Mouse (Mus musculus) left cerebral cortex, postnatal 14 days (tissue): Measurements from ENCODE around the gene Dst. TPM values are rescaled to one million over a fixed set of nuclear protein-coding genes. Genes with fewer than 3 reads are reported as not detected.

Source experiments
- DNase-seq, 2 experiments: peaks; one replicate each; pipeline ENCODE4 v3.0.0; 2021 to 2022; ENCODE audit warnings: low spot score in 2 of 2, mixed read lengths in 1 of 2
- intact Hi-C: fragments of 180-260 bp; cut with DNase I; formaldehyde crosslinking; loops from one replicate; pipeline ENCODE4 v1.15.1; 2025
- total RNA-seq, 2 experiments: library from RNA; stranded (reverse); gene quantifications; 2 replicates each; pipeline ENCODE4 v1.2.3; 2021

The Dst gene
- total RNA-seq, 2 experiments from 2014 or later, result 240 to 256 TPM

DNA sequence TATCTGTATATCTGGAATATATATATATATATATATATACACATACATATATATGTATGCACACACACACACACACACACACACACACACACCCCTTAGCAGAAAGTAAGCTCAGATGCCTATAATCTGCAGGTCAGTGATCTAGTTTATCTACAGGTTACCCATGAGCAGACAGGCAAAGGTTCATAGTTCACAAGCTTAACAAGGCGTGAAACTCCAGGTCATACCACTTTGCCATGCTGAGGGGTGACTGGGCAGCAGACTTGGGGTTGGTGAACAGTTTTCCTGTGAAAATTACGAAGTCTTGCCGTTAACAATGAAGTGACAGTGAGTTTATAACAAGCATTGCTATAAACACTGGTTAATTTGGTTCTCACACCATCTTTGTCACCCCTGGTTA lies 227.5 kb downstream of the Dst start:
- intact Hi-C loops, result no loop called here
- DNase-seq, result no peak

DNA sequence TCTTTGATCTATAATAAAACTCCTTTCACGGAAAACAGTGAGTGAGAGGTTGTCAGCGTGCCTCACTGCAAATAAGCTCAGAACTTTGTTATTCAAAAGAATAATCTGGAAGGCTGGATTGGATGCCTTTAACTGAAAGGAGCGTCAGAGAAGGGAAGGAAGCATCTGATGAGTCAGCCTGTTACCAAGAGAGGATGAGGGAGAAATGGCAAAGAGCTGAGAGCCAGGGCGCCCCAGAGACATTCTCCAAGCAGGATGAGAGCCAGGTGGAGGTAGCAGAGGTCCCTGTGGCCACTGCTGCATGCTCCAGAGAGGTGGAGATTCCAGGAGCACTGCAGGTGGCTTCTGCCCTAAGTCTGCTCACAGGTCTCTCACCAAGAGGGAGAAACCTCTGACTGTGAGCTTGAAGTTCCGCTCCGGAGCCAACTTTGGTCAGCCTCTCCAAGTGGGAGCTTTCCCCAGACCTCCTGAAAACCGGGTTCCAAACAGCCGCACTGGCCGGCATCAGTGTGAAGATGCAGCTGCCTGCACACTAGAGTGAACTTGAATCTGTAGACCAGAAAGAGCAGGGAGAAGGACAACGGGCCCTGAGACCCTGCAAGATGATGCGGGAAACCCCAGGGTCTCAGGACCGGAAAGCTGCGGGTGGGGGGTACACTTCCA lies 231.3 kb downstream of the Dst start:
- no peak for DNase-seq
- intact Hi-C loops, result no loop called here

GRCm38 (mm10) chr1:34139871-34140471 lies 231.9 kb downstream of the Dst start:
- DNase-seq, result no peak
- intact Hi-C loops, result no loop called here

DNA sequence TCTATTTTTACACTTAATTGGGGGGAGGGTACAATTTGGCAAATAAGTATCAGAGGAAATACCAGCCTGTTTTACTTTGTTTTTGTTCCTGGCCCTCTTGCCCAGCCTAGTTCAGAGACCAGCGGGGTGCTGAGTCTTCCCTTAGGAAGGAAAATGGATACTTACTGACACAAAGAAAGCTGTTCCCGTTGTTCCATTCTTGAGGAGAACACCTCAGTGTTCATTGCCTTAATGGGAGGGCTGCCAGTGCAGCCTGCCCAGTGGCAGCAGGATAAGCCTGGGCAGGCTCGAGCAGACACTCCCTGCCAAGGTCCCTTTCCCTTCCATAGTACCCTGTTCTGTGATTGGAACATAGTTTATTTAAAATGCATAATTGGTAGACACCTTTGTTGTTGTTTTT lies 232.7 kb downstream of the Dst start:
- no peak for DNase-seq
- intact Hi-C loops, result no loop called here

DNA sequence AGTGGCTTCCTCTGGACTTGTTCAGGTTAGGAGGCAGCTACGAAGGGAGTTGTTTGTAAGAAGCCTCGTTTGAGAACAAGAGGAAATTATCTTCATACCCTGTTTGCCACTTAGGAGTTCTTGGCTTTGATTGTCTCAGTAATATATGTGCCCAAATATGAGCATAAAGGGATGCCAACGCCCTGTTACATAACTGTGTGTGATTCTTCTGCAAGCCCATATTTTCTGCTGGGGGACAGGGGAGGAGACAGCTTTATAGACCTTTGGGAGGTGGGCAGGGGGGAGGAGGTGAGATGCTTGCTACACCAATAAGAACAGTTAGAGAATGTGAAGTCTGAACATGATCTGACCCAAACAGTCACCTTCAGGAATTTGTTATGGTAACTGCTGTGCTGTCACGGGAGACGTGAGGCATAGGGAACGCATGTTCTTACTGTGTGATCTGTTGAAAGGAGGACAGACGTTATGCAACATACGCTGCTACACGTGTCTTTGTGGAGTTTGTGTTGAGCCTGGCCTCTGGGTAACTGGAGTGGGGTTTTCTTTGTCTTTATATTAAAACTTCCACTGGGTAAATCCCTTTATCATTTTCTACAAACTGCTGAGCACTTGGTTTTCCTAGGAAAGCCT lies 235.0 kb downstream of the Dst start:
- peak in 1 of 2 experiments; percentile 51 for DNase-seq
- intact Hi-C loops, result no loop called here

DNA sequence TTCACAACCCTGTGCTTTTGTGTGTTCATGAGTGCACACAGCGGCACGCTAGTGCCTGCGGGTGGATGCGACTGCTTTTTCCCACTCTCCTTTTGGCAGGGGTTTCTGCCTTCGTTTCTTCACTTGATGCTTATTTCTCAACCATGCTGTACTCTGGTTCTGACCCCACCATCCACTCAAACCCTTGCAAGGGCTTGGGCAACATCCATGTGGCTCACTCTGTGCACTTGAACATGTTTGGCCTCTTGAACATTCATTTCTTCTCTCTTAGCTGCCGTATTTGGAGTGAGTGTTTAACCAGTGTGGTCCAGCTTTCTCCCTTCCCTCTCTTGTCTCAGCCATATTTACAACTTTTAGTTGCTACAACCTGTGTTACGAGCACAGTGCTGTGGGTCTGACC lies 236.8 kb downstream of the Dst start:
- intact Hi-C loops, result no loop called here
- no peak for DNase-seq

GRCm38 (mm10) chr1:34148039-34148438 lies 240.0 kb downstream of the Dst start:
- no peak for DNase-seq
- intact Hi-C loops, result no loop called here

GRCm38 (mm10) chr1:34150416-34151093 lies 242.5 kb downstream of the Dst start:
- DNase-seq, result no peak
- intact Hi-C loops, result no loop called here

DNA sequence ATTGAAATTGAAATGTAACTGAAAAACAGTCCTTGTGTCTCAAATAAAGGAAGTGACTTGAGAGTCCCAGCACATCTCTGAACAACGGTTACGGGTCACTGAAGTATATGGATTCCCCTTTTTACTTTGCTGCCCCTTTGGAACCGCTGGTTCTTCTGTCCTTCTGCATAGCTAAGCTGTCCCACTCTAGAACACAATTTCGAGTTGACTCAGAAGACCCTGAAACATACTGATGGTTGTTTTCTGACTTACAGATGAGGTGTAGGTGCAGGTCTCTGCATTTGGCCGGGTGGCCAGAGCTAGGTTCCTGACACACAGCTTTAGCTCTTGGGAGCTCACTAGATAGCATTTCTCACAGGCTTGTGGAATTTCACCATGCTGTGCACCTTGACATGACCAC lies 244.7 kb downstream of the Dst start:
- DNase-seq, result no peak
- intact Hi-C loops, result no loop called here

GRCm38 (mm10) chr1:34156058-34156457 lies 248.0 kb downstream of the Dst start:
- intact Hi-C loops, result no loop called here

GRCm38 (mm10) chr1:34157702-34158101 lies 249.7 kb downstream of the Dst start:
- DNase-seq, result no peak
- intact Hi-C loops, result no loop called here

More at GRCm38 (mm10) chr1:34156058-34156457, 248.0 kb downstream of the Dst start:
- DNase-seq, result no peak

GRCm38 (mm10) chr1:34158822-34159221 lies 250.8 kb downstream of the Dst start:
- intact Hi-C loops, result no loop called here
- no peak for DNase-seq

DNA sequence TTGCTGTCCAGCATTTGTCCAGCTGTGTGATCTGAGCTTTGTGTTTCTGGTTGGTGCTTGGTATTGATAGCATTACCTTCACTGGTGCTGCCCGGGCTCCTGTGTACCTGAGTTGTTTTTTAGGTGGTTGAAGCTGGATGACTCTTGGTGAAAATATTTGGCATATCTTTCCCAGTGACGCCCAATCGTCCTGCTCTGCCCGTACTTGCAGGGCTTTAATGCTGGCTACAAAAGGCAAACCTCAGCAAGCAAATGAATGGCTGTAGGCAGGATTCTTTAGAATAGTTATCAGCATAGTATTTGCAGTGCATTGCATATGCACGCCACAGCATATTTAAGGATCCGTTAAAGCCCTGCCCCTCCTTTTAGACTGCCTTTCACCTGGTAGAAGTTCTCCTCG lies 251.9 kb downstream of the Dst start:
- DNase-seq, result no peak
- intact Hi-C loops, result no loop called here

GRCm38 (mm10) chr1:34164616-34165295 lies 256.7 kb downstream of the Dst start:
- DNase-seq, result peak; percentile 90 to 95
- intact Hi-C loops, result loop anchor here (1.0 to 5.0 kb wide), 3 partner anchors 47 to 157 kb away; no protein-coding TSS in a partner anchor

- intact Hi-C loops, result loop anchor here (5.0 kb wide), 2 partner anchors 104 to 159 kb away; no protein-coding TSS in a partner anchor
Measured at GRCm38 (mm10) chr1:34165926-34166325, 257.9 kb downstream of the Dst start.

GRCm38 (mm10) chr1:34167151-34168057 lies 259.4 kb downstream of the Dst start:
- intact Hi-C loops, result loop anchor here (5.0 kb wide), 2 partner anchors 105 to 160 kb away; no protein-coding TSS in a partner anchor
- DNase-seq, result peak; percentile 45 to 50

More at GRCm38 (mm10) chr1:34165926-34166325, 257.9 kb downstream of the Dst start:
- no peak for DNase-seq

DNA sequence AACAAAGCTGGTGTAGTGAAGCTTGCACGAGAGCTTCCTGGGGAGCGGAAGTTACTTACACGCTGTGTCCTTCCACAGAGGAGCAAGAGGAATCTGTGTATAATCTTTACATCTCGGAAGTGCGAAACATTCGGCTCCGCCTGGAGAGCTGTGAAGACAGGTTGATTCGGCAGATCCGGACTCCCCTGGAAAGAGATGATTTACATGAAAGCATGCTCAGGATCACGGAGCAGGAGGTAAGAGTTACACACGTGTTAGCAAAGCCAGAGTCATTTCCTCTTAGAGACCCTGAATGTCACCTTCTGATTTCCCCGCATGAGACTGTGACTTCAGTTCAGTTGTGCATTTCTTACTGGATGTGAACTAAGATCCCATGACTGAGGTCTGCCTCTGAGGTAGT lies 261.1 kb downstream of the Dst start:
- intact Hi-C loops, result loop anchor here (5.0 kb wide), 2 partner anchors 107 to 162 kb away; no protein-coding TSS in a partner anchor
- DNase-seq, result no peak

DNA sequence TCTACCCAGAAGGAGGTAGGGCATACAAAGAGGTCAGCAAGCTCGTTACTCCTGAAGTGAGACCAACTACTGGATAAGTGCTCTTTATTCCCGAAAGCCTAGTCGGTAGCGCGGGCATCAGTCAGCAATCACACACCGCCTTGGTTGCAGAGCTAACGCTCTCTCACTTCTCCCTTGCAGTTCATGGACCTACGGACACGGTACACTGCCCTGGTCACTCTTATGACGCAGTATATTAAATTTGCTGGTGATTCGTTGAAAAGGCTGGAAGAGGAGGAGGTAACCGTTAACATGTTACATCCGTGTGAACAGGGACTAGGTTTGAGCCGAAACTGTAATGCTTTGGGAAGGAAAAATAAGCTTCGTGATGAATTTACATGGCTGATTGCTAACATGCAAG lies 266.5 kb downstream of the Dst start:
- intact Hi-C loops, result no loop called here
- DNase-seq, result no peak
